Mouse (Mus musculus) forelimb bud, embryonic 11.5 days (tissue): ENCODE data around the gene Ppp1r17.

Source experiments
- DNase-seq: peaks from one replicate; pipeline ENCODE4 v3.0.0-alpha.2; 2012; ENCODE audit warnings: low read depth, low spot score

Ppp1r17 gene

DNA sequence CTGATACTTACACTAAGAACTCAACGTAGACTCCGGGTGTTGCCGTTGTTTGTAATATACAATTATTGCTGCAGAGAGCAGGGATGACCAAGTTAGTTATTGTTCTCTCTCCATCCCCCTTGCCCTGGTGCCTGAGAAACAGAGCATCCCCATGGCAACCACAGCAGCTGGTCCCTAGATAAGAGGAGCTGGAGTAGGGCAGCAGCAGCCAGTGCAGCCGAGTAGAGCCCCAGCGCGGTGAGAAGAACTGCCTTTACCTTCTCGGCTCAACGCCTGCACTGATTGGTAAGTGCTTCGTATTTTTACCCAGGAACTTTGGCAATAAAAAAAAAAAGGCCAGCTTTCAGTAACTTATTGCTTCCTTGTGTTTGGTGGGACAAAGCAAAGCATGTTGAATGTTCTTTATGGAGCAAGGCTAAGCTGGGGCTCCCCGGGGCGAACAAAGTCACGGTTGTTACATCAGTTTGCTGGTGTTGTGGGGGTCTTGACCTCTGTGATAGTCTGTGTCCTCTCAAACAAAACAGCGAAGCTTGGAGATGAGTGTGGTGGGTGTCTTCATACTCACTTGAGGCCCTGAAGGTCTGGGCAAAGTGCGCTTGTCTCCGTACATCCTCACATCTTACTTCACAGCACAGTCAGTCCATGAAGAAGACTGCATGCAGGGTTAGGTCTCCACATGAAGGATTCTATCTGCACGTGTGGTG, at the start of gene Ppp1r17:
Ppp1r17 (plus strand) TSS at position 207 of the 704 bp plus-strand sequence.
- DNase-seq: no peak

DNA sequence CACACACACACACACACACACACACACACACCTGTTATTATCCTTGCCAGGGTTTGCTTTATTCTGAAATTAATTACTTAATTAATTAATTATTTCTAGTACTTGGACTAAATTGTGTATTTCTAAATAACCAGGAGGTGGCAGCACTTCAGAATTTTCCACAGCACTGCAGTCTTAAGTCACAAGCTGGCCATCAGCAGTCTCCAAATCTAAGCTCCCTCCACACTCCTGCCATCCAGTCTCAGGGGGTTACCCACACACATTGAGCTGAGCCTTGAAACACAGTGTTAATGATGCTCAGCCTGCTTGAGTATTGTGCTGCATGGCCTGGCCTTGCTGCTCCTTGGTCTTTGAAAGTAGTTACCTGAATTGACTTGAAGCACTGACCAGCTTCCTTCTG, 44.3 kb upstream of the Ppp1r17 start:
- DNase-seq: peak; percentile 17

DNA sequence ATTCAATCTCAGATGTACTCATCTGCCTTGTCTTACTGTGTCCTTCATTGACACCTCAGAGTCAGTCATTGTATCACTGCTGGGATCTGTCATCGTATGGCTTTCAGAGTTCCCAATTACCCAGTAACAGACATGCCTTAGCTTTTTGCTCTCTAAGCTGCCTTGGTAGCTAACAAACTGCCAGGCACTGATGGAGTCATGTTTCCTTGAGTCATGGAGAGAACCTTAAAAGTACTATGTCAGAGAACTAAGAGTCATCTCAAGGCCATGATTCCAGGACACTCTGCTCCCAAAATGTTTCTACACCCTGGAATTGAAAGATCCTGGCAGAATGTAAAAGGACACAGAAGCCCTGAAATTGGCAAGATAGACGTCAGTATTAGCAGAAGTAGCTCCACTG, 37.5 kb upstream of the Ppp1r17 start:
- no peak for DNase-seq

DNA sequence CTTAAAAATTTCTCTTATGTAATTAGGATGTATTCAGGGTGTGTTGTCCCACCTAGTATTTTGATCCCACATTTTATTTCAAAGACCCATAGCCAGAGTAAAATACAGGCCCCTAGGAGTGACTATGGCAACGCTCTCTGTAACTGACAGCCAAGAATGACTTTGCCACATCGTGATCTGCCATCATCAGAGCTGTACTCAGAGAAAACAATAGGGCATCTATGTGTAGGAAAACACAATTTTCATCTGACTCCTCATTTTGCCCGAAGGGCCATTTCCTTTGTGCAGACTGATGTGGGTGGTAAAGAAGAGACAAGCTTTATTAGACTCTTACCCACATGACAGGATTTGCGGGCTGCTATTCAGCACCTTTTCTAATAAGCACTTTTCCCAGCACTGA, 8.6 kb upstream of the Ppp1r17 start:
- DNase-seq: no peak

DNA sequence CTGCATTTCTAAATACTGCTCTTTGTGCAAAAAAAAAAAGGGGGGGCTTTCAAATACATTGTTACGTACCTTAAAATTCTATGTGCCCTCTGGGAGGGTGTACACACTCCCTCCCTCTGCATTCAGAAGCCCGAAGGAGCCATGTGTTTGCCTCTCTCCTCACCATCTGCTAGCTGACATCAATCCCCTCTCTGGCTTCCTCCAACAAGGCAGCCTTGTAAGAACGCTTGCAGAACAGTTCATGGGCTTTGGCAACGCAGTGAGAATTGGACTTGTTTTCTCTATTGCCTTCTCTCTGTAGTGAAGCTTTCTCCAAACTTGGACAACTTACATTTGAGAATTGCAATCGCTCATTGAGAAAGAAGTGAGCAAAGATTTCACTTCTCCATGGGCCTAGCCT, 4.9 kb upstream of the Ppp1r17 start:
- no peak for DNase-seq

DNA sequence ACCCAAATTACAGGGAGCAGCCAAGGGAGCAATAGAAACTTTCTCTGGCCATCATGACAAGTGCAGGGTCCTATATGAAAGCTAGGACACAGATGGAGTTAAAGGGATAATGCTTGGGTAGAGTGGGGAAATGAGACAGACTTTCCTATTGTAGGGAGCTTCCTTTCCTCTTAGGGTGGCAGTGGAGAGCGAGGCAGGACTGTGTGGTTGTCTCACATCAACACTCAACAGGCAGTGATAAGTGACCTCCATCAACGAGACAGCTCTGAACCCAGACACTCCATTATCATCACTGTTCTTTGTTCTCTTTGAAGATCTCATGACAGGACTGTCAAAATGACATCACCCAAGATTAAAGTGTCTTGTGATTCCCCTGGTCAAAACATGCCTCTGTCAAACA, 2.3 kb downstream of the Ppp1r17 start:
- DNase-seq: no peak

DNA sequence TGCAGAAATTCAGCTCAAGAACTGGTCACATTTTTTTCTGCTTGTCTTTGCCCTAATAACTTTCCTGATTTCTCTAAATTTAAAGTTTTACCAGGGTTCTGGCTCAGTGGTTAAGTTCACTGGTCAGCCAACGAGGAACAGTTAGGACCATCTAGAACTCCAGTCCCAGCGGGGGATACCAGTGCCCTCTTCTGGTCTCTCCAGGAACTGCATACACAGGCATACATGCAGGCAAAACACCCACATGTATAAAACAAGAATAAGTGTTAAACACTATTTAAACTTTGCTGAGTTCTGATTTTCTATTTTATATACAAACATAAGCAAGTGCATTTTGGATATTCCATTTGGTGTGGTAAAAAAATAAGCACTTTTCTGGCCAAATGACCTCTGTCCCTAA, 8.2 kb downstream of the Ppp1r17 start:
- no peak for DNase-seq

DNA sequence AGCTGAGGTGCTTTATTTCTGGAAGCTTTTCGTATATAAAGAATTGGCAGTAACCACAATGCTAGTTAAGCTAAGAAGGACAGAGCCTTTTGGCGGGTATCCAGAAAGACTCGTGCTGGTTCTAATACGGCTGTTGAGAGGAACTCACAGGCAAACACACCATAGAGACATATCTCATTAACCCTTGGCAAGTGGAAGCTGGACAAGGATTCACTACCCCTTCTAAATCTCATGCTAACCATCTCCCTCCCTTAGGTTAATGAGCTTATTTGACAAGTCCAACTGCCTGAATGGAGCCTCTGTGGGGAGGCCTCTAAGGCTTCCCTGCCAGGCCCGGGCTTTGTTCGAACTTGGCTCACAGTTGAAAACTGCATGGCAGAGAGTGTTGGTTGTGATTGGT, 10.0 kb downstream of the Ppp1r17 start:
- DNase-seq: no peak

DNA sequence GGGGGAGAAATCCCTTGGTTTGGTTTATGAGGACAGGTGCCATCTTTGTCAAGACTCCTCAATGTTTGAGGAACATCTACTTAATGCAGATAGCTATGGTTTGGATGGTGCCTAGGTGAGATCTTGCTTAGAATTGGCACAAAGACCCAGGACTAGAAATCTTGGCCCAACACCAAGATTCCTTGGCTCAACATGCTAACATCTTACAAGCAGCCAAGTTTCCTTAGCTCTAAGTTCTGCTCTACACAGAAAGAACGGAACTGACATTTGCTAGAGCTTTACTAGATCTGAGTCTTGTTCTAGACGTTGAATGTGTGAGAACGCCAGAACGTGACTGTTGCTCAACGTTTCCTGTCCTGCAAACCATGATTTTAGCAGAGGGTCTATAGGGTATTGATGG, 10.7 kb downstream of the Ppp1r17 start:
- DNase-seq: no peak

DNA sequence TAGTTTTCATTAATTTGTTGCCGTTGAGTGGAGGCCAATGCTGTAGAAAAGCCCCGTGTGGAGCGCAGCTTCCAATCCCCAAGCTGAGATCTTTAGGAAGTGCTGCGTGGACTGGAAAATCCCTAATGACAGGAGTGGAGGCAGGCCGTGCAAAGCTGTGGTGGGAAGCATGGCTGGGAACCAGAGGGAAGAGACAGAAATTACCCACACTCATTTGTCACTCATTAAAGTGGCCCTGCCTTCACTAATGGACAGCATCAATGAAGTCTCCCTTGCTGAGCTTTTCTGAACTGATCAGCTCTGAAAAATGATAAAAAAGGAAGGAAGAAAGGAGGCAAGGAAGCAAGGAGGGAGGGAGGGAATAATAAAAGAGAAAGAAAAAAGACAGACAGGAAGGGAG, 12.7 kb downstream of the Ppp1r17 start:
- no peak for DNase-seq

DNA sequence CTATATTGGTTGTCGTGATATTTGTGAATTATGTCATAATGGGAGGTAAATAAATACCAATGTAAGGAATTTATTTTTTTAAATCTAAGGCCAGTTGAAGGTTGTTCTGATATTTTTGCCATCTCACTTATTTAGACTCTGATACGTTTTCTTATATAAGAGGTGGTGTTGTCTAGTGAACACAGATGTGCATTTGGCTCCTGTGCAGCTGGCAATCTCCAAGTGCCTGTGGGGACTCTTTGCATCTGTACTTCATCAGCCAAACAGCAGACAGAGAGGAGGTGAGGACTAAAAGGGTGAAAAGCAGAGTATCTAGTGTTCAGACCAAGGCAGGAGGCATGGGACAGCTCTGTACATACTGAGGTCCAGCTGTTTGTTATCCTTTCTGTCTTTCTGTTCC, 14.9 kb downstream of the Ppp1r17 start:
- DNase-seq: no peak

DNA sequence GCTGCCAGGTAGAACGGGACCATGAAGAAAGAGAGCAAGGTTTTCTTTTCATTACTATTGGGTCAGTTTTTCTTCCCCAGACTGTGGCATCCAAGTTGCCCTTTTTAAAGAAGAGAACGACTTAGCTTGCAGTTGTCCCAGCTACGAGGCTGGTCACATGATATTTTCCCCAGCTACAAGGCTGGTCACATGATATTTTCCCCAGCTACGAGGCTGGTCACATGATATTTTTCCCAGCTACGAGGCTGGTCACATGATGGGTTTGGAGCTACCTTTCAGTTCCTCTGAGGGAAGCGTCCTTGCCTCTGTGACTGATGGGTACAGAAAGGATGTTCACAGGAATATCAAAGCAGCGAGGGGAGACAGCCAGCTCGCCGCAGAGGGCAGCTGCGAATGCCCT, 17.8 kb downstream of the Ppp1r17 start:
- no peak for DNase-seq

DNA sequence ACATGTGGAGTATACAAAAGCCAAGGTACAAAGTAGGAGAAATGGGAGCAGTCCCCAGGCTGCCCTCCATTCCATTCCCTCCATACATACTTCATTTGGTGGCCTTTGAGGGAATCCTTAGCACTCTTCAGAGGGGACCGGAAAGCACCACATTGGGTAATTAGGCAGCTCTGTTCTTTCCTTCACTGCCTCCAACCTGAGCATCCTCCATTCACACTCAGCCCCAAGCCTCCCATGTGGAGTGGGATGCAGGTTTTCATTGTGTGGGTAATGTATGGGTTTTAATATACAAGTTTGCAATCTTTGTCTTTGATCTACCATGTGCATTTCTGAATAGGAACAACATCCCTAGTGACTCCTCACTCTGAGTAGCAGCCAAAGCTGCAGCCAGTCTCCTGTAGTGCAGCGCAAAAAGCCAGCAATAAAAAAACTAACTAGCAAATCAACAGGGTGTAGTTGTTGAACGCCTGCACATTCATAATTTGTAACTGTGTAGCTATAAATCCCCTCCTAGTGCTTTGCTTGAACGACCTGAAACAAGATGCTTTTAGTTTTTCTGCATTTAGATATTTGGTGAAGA, 22.3 kb downstream of the Ppp1r17 start:
- no peak for DNase-seq

DNA sequence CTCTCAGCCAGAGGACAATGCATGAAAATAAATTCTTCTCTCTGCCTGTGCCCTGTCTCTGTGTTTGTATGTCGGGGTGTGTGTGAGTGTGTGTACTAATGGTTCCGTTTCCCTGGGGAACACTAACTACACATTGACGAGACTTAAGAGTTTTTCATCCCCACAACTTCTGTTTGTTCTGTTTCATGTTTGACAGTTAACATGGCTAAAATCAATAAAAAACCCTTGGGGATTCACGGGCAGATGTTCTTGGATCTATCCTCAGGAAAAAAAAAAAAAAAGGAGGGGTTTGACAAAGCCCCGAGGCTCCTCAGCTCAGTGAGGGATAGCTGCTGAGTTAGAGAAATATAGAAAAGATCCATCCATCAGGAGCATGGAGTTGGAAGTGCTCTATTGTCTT, 27.0 kb downstream of the Ppp1r17 start:
- DNase-seq: no peak

DNA sequence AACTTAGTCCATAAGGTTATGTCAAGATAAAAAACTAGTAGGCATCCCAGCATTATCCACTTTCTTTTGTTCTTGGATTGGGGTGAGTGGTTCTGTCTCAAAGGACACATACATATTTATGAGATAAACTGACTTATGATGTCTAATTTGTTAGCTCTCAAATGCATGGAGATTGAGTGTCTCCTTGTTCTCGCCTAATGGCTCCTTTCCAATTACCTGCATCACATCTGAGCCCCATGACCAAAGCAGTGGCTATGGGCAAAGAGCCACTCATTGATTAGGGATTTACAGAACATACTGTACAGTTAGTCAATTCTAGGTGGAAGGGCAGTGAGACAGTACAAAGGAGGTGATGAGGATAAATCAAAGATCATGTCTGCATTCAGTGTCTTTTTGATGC, 27.4 kb downstream of the Ppp1r17 start:
- no peak for DNase-seq

DNA sequence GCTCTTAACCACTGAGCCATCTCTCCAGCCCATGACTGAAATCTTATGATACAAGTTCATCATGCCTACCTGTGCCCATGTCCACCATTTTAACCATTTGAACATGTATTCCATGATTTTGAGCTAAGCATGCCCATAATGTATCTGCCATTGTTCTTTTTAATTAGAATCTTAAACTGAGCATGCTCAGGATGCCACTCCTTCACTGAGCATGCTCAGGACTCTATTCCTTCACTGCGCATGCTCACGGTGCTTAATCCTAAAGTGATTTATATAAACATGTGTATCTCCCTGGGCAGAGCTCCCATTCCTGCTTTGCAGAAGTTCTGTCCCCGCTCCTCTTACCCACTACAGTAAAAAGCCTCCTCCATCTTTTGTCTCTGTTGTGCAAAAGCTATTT, 31.3 kb downstream of the Ppp1r17 start:
- no peak for DNase-seq

DNA sequence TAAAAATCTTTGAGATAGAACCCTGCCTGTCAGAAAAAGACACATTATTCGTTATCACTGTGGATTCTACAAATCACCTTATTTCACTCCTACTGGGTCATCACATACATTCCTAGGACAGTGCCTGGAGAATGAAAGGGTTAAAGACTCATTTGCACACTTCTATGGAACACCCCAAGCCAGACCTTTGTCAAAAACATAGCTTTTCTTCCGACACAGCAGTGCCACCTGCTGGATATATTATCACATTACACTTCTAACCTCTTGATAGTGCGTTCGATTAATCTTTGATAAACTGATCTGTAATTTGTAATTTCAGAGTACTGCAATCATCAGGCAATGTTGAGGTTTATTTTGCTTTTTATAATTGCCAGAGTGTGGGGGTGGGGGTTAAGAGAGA, 31.8 kb downstream of the Ppp1r17 start:
- DNase-seq: peak; percentile 53

DNA sequence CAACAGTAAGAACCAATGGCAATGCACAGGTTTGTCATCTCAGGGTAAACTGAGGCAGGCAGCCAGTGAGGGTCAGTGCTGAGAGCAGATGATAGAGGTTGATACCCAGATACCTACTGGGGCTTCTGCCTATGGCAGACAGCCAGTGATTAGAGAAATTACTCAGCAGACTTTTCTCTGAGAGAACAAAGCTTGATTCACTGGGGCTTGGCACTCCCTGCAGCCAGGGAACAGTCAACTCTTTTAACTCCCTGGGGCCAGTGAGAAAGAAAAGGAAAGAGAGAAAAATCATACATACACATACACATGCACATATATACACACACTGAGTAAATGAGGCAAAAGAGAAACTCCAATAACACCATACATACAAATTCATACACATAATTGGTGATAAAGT, 46.4 kb downstream of the Ppp1r17 start:
- DNase-seq: no peak

DNA sequence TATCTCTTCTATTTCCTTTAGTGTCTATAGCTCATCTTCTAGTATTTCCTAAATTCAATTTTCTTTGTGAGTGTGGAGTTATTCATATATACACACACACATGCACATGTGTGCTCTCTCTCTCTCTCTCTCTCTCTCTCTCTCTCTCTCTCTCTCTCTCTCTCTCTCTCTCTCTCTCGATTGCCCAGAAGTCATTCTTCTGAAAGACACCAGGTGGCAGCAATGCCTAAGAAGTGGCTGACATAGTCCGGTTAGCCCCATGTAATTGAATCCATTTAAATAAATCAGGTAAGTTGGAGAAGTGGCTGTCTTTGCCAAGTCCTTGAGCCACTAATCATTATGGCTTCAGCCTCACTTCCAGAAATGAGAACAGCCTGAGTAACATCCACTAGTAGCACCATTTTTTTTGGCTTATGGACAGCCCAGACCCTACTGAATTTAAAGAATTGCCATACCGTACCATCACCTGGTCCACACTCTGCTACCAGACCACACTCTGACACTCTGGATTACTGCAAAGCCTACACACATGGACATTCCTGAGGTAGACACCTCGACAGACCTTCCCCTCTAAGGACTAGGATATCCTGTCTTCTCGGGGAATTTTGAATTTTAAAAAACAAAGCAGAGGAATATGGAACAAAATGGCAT, 49.5 kb downstream of the Ppp1r17 start:
- peak; percentile 70 for DNase-seq

DNA sequence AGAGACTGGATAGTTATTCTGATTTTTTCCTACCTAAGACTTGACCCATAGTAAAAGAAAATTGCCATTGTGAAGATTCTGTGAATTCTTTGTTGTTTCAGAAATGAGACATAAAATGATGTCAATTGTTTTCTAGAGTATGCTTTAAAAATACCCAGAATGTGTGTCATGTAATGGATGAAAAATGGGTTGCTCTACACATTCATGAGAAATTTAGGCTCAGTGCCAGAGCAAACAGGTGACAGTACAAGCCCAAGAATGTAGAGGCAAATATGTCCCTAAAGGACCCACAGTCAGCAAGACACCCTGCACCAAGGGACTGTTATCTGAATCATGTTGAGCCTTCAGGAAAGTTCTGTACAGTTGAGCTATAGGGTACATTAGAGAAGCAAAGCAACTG, 51.2 kb downstream of the Ppp1r17 start:
- no peak for DNase-seq

DNA sequence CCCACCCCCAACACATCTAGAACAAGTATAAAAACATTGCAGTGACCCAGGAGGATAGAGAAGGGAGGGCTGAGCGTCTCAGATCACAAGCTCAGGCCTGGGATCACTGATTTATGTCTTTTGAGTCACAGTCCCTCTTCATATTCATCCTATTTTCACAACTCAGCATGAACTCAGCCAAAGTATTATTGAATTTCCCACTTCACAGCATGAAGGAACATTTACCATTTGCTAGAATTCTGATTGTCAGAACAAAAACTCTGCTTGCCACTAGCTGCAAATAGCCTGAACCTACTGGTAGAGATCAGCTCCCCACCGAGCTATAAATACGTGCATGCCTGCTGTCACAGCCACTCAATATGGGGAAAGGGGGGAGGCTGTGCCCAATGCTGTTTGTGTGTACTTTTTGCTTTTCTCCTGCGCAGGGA, 59.1 kb downstream of the Ppp1r17 start:
- no peak for DNase-seq
